Mouse (Mus musculus) liver, adult 2 months (tissue): ENCODE results near the gene 4921507P07Rik.
"Not testable (repeated sequence)": the region's sequence is repeated elsewhere in the genome, so short reads cannot be mapped to it uniquely, and the experiment has no call there.

Experiments used
- CTCF ChIP-seq: fragments of 200-500 bp; IDR thresholded peaks from 2 replicates; pipeline ENCODE4 v1.5.1; 2011; ENCODE audit warnings: low read depth, low read length, control low read depth
- POLR2A ChIP-seq: fragments of 200-500 bp; IDR thresholded peaks from 2 replicates; pipeline ENCODE4 v1.6.1; 2011; ENCODE audit warnings: low read length, control low read depth; ENCODE audit not compliant: insufficient read depth; ENCODE audit errors: extremely low read depth

DNA sequence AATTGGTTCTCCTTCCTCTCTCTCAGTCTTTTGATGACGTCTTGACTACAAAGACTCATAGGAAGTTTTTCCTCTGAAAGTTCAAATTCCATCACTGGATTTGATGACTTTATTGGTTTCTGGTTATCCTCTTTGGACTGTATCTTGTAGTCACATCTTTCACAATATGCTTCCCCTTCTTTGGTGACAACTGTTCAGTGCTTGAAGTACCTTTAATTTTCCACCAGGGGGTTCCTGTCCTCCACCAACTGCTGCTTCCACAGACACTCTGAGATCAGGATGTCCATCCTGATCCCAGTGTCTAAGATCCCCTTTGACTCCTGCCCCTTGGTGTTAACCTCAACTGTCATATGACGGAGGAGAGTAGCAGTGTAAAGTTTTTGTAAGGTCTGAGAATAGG is 29.7 kb upstream of the 4921507P07Rik start:
- TF ChIP-seq CTCF, POLR2A: not testable (repeated sequence)
